Mouse (Mus musculus): Measurements from ENCODE around the gene Cep85l. TPM values are rescaled to one million over a fixed set of nuclear protein-coding genes. Genes with fewer than 3 reads are reported as not detected.

Gene Cep85l
- polyA plus RNA-seq, 1 experiment from 2014 or later, result 6.6 TPM

GRCm38 (mm10) chr10:53343384-53343783 is 36.4 kb downstream of the Cep85l start:
- 81% methylated on average over 6 of the region's 6 CpGs for WGBS
- no peak overlapping the region for H3K27ac ChIP-seq (replicated peaks; ENCODE audit: low read depth, low read length)
- no peak overlapping the region for H3K9ac ChIP-seq (replicated peaks; ENCODE audit: low read length)
- no peak for DNase-seq (ENCODE audit: low spot score)
- no peaks in the 10 kb centered on the region for H3K4me1 ChIP-seq (ENCODE audit: control insufficient read depth, insufficient read depth, low read length)
- no peak for ATAC-seq (replicated peaks; ENCODE audit: insufficient number of reproducible peaks, low FRiP score, low TSS enrichment, low read depth)
- H3K4me3 ChIP-seq (ENCODE audit: low read depth, low read length), result no peak overlapping the region
- no peak overlapping the region for H3K4me2 ChIP-seq (ENCODE audit: low read depth, low read length)
- no peaks in the 10 kb centered on the region for H3K9me3 ChIP-seq (replicated peaks; ENCODE audit: control insufficient read depth, low read length)
- H3K27me3 ChIP-seq (ENCODE audit: control insufficient read depth, insufficient read depth, low read length), result no peaks in the 10 kb centered on the region
- no peaks in the 10 kb centered on the region for H3K36me3 ChIP-seq (replicated peaks; ENCODE audit: control insufficient read depth, insufficient read depth, low read depth, low read length)

GRCm38 (mm10) chr10:53342166-53342728 is 37.5 kb downstream of the Cep85l start:
- 91% methylated on average over 9 of the region's 9 CpGs for WGBS
- no peak for ATAC-seq (replicated peaks; ENCODE audit: insufficient number of reproducible peaks, low FRiP score, low TSS enrichment, low read depth)
- Histone ChIP-seq H3K9me3 (replicated peaks; ENCODE audit: control insufficient read depth, low read length) (no peaks in the 10 kb centered on the region), H3K4me2 (ENCODE audit: low read depth, low read length) (no peak overlapping the region), H3K4me3 (ENCODE audit: low read depth, low read length) (no peak overlapping the region), H3K36me3 (replicated peaks; ENCODE audit: control insufficient read depth, insufficient read depth, low read depth, low read length) (no peaks in the 10 kb centered on the region), H3K27me3 (ENCODE audit: control insufficient read depth, insufficient read depth, low read length) (no peaks in the 10 kb centered on the region), H3K27ac (replicated peaks; ENCODE audit: low read depth, low read length) (no peak overlapping the region), H3K9ac (replicated peaks; ENCODE audit: low read length) (no peak overlapping the region), H3K4me1 (ENCODE audit: control insufficient read depth, insufficient read depth, low read length) (no peaks in the 10 kb centered on the region)
- no peak for DNase-seq (ENCODE audit: low spot score)

GRCm38 (mm10) chr10:53341288-53341965 is 38.3 kb downstream of the Cep85l start:
- no peaks in the 10 kb centered on the region for H3K9me3 ChIP-seq (replicated peaks; ENCODE audit: control insufficient read depth, low read length)
- WGBS, result 71% methylated on average over 7 of the region's 7 CpGs
- no peaks in the 10 kb centered on the region for H3K4me1 ChIP-seq (ENCODE audit: control insufficient read depth, insufficient read depth, low read length)
- no peaks in the 10 kb centered on the region for H3K36me3 ChIP-seq (replicated peaks; ENCODE audit: control insufficient read depth, insufficient read depth, low read depth, low read length)
- no peak for ATAC-seq (replicated peaks; ENCODE audit: insufficient number of reproducible peaks, low FRiP score, low TSS enrichment, low read depth)
- no peak overlapping the region for H3K4me3 ChIP-seq (ENCODE audit: low read depth, low read length)
- H3K9ac ChIP-seq (replicated peaks; ENCODE audit: low read length), result no peak overlapping the region
- no peak overlapping the region for H3K4me2 ChIP-seq (ENCODE audit: low read depth, low read length)
- peak; percentile 17 for DNase-seq (ENCODE audit: low spot score)
- H3K27ac ChIP-seq (replicated peaks; ENCODE audit: low read depth, low read length), result no peak overlapping the region
- H3K27me3 ChIP-seq (ENCODE audit: control insufficient read depth, insufficient read depth, low read length), result no peaks in the 10 kb centered on the region

- no peaks in the 10 kb centered on the region for H3K27me3 ChIP-seq (ENCODE audit: control insufficient read depth, insufficient read depth, low read length)
- no peak overlapping the region for H3K4me2 ChIP-seq (ENCODE audit: low read depth, low read length)
- no peak overlapping the region for H3K27ac ChIP-seq (replicated peaks; ENCODE audit: low read depth, low read length)
- H3K4me1 ChIP-seq (ENCODE audit: control insufficient read depth, insufficient read depth, low read length), result no peaks in the 10 kb centered on the region
- DNase-seq (ENCODE audit: low spot score) (no peak), ATAC-seq (replicated peaks; ENCODE audit: insufficient number of reproducible peaks, low FRiP score, low TSS enrichment, low read depth) (no peak)
- WGBS, result 47% methylated on average over 2 of the region's 2 CpGs
- no peak overlapping the region for H3K9ac ChIP-seq (replicated peaks; ENCODE audit: low read length)
- H3K9me3 ChIP-seq (replicated peaks; ENCODE audit: control insufficient read depth, low read length), result no peaks in the 10 kb centered on the region
- H3K4me3 ChIP-seq (ENCODE audit: low read depth, low read length), result no peak overlapping the region
- no peaks in the 10 kb centered on the region for H3K36me3 ChIP-seq (replicated peaks; ENCODE audit: control insufficient read depth, insufficient read depth, low read depth, low read length)
These were observed 40.7 kb downstream of the Cep85l start for GRCm38 (mm10) chr10:53339045-53339444.

GRCm38 (mm10) chr10:53337162-53337923 is 42.4 kb downstream of the Cep85l start, which contains the start of gene Pln:
Gene Pln (plus strand): TSS chr10:53337667.
- Histone ChIP-seq H3K4me1 (ENCODE audit: control insufficient read depth, insufficient read depth, low read length) (no peaks in the 10 kb centered on the region), H3K9me3 (replicated peaks; ENCODE audit: control insufficient read depth, low read length) (no peaks in the 10 kb centered on the region), H3K4me3 (ENCODE audit: low read depth, low read length) (no peak within 1 kb of the TSS), H3K4me2 (ENCODE audit: low read depth, low read length) (no peak within 1 kb of the TSS), H3K9ac (replicated peaks; ENCODE audit: low read length) (no peak within 1 kb of the TSS), H3K27me3 (ENCODE audit: control insufficient read depth, insufficient read depth, low read length) (no peaks in the 10 kb centered on the region), H3K36me3 (replicated peaks; ENCODE audit: control insufficient read depth, insufficient read depth, low read depth, low read length) (no peaks in the 10 kb centered on the region), H3K27ac (replicated peaks; ENCODE audit: low read depth, low read length) (no peak within 1 kb of the TSS)
- WGBS, result 83% methylated on average over 6 of the region's 6 CpGs
- ATAC-seq (replicated peaks; ENCODE audit: insufficient number of reproducible peaks, low FRiP score, low TSS enrichment, low read depth) (no peak), DNase-seq (ENCODE audit: low spot score) (no peak)

- H3K4me1 ChIP-seq (ENCODE audit: control insufficient read depth, insufficient read depth, low read length), result no peaks in the 10 kb centered on the region
- H3K4me2 ChIP-seq (ENCODE audit: low read depth, low read length), result no peak overlapping the region
- no peaks in the 10 kb centered on the region for H3K9me3 ChIP-seq (replicated peaks; ENCODE audit: control insufficient read depth, low read length)
- WGBS, result 90% methylated on average over 3 of the region's 3 CpGs
- DNase-seq (ENCODE audit: low spot score) (no peak), ATAC-seq (replicated peaks; ENCODE audit: insufficient number of reproducible peaks, low FRiP score, low TSS enrichment, low read depth) (no peak)
- H3K9ac ChIP-seq (replicated peaks; ENCODE audit: low read length), result no peak overlapping the region
- no peak overlapping the region for H3K27ac ChIP-seq (replicated peaks; ENCODE audit: low read depth, low read length)
- H3K4me3 ChIP-seq (ENCODE audit: low read depth, low read length), result no peak overlapping the region
- no peaks in the 10 kb centered on the region for H3K36me3 ChIP-seq (replicated peaks; ENCODE audit: control insufficient read depth, insufficient read depth, low read depth, low read length)
- no peaks in the 10 kb centered on the region for H3K27me3 ChIP-seq (ENCODE audit: control insufficient read depth, insufficient read depth, low read length)
These were observed 43.8 kb downstream of the Cep85l start for GRCm38 (mm10) chr10:53335974-53336373.

GRCm38 (mm10) chr10:53335266-53335665 is 44.5 kb downstream of the Cep85l start:
- H3K4me3 ChIP-seq (ENCODE audit: low read depth, low read length), result no peak overlapping the region
- no peaks in the 10 kb centered on the region for H3K9me3 ChIP-seq (replicated peaks; ENCODE audit: control insufficient read depth, low read length)
- H3K36me3 ChIP-seq (replicated peaks; ENCODE audit: control insufficient read depth, insufficient read depth, low read depth, low read length), result no peaks in the 10 kb centered on the region
- DNase-seq (ENCODE audit: low spot score) (no peak), ATAC-seq (replicated peaks; ENCODE audit: insufficient number of reproducible peaks, low FRiP score, low TSS enrichment, low read depth) (no peak)
- 87% methylated on average over 2 of the region's 2 CpGs for WGBS
- no peak overlapping the region for H3K9ac ChIP-seq (replicated peaks; ENCODE audit: low read length)
- H3K27me3 ChIP-seq (ENCODE audit: control insufficient read depth, insufficient read depth, low read length), result no peaks in the 10 kb centered on the region
- no peaks in the 10 kb centered on the region for H3K4me1 ChIP-seq (ENCODE audit: control insufficient read depth, insufficient read depth, low read length)
- no peak overlapping the region for H3K4me2 ChIP-seq (ENCODE audit: low read depth, low read length)
- H3K27ac ChIP-seq (replicated peaks; ENCODE audit: low read depth, low read length), result no peak overlapping the region

GRCm38 (mm10) chr10:53332752-53333151 is 47.0 kb downstream of the Cep85l start:
- Histone ChIP-seq H3K27ac (replicated peaks; ENCODE audit: low read depth, low read length) (no peak overlapping the region), H3K9me3 (replicated peaks; ENCODE audit: control insufficient read depth, low read length) (no peaks in the 10 kb centered on the region), H3K27me3 (ENCODE audit: control insufficient read depth, insufficient read depth, low read length) (no peaks in the 10 kb centered on the region), H3K4me2 (ENCODE audit: low read depth, low read length) (no peak overlapping the region), H3K9ac (replicated peaks; ENCODE audit: low read length) (no peak overlapping the region), H3K4me3 (ENCODE audit: low read depth, low read length) (no peak overlapping the region), H3K4me1 (ENCODE audit: control insufficient read depth, insufficient read depth, low read length) (no peaks in the 10 kb centered on the region), H3K36me3 (replicated peaks; ENCODE audit: control insufficient read depth, insufficient read depth, low read depth, low read length) (no peaks in the 10 kb centered on the region)
- ATAC-seq (replicated peaks; ENCODE audit: insufficient number of reproducible peaks, low FRiP score, low TSS enrichment, low read depth), result no peak
- no peak for DNase-seq (ENCODE audit: low spot score)
- WGBS, result 70% methylated on average over 2 of the region's 2 CpGs

Data from embryonic facial prominence, embryonic 11.5 days (tissue).